Mouse (Mus musculus): ENCODE data around the gene Syne2.

Syne2 gene

DNA sequence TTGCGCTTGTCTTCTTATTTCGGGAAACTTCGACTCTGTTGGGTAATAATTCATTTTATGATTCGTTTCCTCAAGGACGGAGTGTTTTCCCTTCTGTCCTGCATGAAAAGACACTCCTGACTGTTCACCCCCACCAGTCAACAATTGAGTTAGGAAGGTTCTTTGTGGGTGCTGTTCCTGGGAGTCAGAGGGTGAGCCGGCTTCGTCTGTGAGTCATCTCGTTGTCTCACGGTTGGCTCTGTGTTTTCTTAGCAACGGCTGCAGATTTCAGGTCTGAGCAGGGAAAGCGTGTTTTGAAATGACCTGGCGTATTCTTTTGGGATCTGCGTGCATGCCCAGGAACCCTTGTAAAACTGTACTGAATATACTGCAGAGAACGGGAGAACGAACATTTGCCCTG, 9.8 kb downstream of the Syne2 start:
- DNase-seq (ENCODE audit: low read depth, low spot score), result no peak

GRCm38 (mm10) chr12:75829616-75830015, 11.7 kb downstream of the Syne2 start:
- DNase-seq (ENCODE audit: low read depth, low spot score), result no peak

DNA sequence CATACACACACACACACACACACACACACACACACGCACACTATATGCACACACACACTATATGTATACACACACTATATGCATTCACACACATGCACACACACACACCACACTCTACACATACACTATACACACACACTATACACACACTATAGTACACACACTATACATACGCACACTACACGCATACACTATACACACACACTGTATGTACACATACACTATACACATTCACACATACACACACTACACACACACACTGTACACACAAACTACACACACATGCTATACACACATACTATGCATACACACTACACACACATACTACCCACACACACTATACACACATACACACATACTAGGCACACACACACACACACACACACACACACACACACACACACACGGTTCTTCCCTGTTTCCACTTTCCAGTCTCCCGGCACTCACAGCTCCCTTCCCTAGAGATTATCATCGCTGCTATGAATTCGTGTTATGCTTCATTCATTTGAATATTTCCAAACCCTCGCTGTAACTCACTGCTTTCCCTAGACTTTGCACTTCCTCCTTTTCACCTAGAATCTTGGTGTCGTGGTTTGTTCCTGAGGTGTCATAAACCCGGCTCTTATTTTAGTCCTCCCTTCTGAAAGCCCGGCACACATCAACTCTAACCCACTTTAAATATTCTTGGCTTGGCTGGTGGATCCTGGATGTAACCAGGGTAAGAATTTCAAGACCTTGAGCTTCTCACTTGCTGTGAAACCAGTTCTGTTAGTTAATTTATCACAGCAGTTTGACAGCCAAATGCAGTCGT, 15.4 kb downstream of the Syne2 start:
- DNase-seq (ENCODE audit: low read depth, low spot score), result no peak

DNA sequence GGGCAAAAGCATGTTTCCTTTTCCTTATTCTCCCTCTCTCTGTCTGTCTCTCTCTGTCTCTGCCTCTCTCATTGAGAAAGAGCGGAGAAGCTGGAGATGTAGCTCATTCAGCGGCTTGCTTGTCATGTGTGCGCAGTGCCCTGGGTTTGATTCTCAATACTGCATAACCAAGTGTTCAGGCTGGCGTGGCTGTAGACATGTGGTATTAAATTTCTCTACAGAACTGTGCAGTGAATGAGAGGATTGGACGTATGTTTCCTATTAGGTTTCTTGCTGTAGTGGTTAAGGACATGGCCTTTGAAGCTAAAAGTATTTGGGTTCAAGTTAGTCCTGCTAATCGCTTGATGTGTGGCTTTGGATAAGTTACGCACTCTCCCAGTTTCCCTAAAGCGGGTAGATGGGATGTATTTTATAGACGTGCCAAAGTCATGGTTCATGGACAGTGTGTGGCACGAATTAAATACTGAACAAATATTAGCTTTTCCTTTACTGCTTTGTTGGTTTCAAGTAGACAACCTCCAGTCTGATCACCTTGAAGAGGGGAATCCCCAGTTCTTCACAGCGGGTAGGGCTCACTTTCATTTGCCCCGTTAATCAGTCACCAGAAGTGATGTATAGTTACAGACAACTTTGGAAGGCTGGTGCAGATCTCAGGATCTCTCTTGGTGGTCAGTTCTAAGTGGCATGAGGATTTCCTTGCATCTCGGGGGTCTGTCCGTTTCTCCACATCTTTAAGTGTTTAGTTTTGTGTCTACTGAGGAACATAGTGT, 16.2 kb downstream of the Syne2 start:
- DNase-seq (ENCODE audit: low read depth, low spot score), result no peak

DNA sequence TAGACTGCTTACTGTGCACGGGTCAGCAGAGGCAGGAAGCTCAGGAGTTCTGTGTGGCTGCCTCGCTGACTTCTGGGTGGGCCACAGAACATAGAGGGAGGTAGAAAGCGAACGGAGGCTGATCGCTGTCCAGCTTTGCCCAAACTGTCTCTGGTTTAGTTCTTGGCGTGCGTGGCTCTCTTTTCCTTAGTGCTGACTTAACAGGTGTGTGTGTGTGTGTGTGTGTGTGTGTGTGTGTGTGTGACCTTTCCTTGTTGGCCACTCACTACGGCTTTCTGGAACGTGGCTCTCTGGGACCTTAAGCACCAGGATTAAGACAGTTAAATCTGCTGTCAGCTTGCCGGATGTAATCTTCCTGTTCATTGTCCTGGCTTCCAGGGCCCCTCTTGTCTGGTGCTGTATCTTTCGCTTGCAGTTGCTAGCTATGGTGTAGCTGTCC, 18.6 kb downstream of the Syne2 start:
- DNase-seq (ENCODE audit: low read depth, low spot score), result no peak

DNA sequence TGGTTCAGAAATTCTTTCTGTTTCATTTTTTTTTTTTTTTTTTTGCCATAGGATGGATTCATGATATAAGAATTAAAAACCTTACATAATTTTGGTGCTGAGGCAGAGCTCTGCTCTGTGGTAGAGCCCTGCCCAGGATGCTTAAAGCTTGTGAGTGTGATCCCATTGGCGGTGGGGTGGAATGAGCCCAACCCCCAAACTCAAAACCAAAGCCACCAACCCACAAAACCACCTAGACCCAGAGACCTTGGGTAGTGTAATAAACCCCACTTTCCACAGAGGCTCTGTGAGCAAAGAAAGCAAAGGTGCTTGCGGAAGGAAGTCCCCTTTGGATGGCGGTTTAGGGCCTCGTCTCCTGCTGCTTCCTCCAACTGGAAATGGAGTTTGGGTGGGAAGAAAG, 19.5 kb downstream of the Syne2 start:
- no peak for DNase-seq (ENCODE audit: low read depth, low spot score)

GRCm38 (mm10) chr12:75839083-75839736, 21.3 kb downstream of the Syne2 start:
- no peak for DNase-seq (ENCODE audit: low read depth, low spot score)

DNA sequence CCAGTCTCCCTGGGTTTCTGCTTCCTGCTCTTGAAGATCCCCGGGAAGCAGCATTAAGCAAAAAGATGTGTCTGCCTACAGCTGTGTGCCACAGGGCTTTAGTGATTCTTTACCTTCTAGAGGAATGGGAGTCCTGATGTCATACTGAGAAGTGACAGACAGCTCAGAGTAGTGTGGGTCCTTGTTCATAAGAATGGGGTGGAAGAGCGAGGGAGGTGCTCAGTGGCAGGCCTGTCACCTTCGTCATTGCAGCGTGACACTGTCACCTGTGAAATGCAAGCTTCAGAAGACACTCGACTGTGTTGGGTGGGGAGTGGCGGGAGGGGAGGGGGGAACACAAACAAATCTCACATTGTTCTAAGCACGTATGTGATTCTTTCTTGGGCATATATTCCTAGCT, 23.2 kb downstream of the Syne2 start:
- no peak for DNase-seq (ENCODE audit: low read depth, low spot score)

DNA sequence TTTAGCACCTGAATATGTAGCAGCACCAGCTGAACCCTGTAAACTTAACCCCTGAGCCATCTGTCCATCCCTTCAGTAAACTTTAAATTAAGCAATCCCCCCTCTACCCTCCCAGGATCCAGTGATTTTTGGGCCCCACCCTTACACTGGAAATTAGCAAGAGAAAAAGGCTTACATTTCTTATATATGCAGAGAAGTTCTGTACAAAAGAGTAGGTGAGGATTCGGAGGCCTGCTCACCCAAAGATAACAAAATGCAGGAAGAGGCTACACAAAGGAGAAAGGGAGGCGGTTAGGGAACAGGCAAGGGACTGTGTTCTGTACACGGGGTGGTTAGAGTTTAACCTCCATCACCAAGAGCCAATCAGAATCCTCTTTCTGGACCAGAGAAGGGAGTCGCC, 26.4 kb downstream of the Syne2 start:
- DNase-seq (ENCODE audit: low read depth, low spot score), result no peak

GRCm38 (mm10) chr12:75845070-75845469, 27.1 kb downstream of the Syne2 start:
- no peak for DNase-seq (ENCODE audit: low read depth, low spot score)

GRCm38 (mm10) chr12:75846513-75846912, 28.6 kb downstream of the Syne2 start:
- no peak for DNase-seq (ENCODE audit: low read depth, low spot score)

DNA sequence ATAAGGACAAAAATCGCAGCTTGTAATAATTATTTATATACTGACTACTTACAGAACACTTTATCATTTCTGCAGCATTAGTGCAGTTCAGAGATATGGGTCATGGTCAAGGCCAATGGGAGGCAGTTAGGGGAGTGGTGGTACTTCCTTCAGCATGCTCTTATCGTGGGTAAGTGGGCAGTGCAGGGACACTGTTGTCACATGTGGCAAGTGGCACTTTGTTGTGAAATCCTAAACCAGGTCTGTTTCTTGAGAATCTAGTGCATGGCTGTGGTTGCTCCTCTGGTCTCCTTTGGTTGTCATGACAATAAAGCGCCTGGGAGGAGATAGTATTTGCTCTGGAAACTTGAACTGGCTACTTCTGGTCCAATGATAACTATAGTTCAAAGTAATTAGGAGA, 32.3 kb downstream of the Syne2 start:
- no peak for DNase-seq (ENCODE audit: low read depth, low spot score)

DNA sequence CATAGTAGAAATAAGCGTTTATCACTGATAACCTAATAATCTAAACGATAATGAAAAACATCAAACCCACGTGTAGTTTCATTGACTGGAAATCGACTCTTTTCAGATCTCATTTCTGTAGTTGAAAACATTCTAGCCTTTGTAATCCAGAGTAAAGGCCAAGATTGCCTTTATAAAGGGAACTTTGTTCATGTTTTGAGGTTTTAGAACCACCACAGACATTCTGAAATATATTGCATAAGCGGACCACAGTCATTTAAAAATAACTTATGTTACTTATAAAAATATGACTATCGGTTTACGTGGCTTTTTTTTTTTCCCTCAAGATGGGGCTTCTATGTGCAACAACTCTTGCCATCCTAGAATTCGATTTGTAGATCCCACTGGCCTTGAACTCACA, 33.5 kb downstream of the Syne2 start:
- no peak for DNase-seq (ENCODE audit: low read depth, low spot score)

DNA sequence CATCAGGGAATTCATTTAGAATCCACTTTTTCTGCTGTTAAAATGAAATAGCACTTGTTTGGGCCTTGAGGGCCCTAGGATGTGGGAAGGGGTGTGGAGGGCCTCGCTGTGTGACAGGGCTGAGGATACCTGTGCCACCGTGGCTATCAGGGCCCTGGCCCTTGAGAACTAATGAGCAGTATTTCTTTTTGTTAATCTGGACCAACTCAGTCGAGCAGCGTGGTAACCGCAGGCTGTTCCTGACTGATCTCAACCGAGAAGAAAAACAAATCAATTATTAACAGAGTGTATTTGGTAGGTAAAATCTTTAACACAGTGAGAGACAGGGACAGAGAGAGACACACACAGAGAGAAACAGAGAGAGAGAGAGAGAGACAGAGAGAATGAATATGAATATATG, 34.5 kb downstream of the Syne2 start:
- no peak for DNase-seq (ENCODE audit: low read depth, low spot score)

- DNase-seq (ENCODE audit: low read depth, low spot score), result peak; percentile 76
Observed at GRCm38 (mm10) chr12:75853559-75853958, 35.6 kb downstream of the Syne2 start.

- no peak for DNase-seq (ENCODE audit: low read depth, low spot score)
Observed at GRCm38 (mm10) chr12:75855051-75855453, 37.1 kb downstream of the Syne2 start.

- DNase-seq (ENCODE audit: low read depth, low spot score), result no peak
Observed at GRCm38 (mm10) chr12:75855621-75856020, 37.7 kb downstream of the Syne2 start.

DNA sequence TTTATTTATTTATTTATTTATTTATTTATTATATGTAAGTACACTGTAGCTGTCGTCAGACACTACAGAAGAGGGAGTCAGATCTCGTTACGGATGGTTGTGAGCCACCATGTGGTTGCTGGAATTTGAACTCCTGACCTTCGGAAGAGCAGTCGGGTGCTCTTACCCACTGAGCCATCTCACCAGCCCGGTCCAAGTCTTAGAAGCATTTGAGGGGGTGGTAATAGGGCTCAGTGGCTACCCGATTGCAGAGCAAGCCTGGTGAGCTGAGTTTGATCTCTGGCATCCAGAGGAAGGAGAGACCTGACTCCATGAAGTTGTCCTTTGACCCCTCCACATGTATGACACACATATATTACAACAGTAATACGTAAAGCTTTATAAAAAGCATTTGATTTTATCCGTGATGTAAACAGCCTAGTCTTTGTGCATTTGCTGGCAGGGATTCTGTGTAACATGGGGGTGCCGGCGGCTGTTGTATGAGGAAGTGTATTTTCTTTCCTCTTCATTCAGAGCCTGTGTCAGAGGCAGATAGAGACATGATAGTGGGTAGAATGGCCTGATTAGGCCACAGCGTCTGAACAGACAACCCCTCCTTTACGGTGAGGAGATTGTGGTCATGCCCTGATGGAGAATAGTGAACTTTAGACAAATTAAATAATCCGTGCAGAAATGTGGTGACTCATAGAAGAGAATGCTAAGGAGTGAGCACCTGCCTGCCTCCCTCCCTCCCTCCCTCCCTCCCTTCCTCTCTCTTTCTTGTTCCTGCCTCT, 38.3 kb downstream of the Syne2 start:
- no peak for DNase-seq (ENCODE audit: low read depth, low spot score)

DNA sequence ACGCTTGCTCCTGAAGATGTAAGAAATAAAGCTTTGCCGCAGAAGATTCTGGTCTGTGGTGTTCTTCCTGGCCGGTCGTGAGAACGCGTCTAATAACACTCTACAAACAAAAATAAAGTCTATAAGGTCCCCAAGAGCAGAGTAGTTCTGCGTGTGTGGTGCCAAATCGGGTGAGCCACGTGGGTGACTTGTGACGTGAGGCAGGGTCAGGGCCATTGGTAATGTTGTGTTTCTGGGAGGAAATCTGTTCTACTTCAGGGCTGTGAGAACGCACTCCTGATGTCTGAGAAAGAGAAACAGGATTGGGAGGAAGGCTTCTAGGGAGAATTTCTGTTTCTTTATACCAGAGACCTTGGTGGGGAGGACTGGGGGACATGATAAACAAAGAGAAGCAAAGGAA, 42.0 kb downstream of the Syne2 start:
- DNase-seq (ENCODE audit: low read depth, low spot score), result no peak

DNA sequence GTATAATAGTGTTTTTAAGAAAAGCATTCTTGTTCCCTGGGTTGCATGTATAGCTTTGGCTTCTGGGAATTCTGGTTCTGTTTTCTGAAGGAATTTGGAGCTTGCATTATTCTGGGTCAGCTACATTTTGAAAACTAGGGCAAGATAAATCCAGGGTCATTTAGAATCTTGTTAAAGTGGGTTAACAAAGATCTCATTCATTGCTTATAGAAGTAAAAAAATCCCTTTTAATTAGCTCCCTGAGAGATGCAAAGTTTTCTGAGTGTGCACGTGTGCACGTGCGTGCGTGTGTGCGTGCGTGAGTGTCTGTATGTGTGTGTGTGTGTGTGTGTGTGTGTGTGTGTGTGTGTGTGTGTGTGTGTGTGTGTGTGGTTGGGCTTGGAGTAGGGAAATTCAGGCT, 42.9 kb downstream of the Syne2 start:
- no peak for DNase-seq (ENCODE audit: low read depth, low spot score)

- DNase-seq (ENCODE audit: low read depth, low spot score), result no peak
Observed at GRCm38 (mm10) chr12:75865166-75865565, 47.2 kb downstream of the Syne2 start.
